Mouse (Mus musculus) testis, adult 2 months (tissue): Measurements from ENCODE around the gene Tfcp2.

Source experiments
- CTCF ChIP-seq: fragments of 200-500 bp; IDR thresholded peaks from 2 replicates; pipeline ENCODE4 v1.5.1; 2012; ENCODE audit warnings: low read depth, mild to moderate bottlenecking, inconsistent platforms, low read length, moderate library complexity; ENCODE audit not compliant: control insufficient read depth, insufficient read depth, insufficient replicate concordance
- POLR2A ChIP-seq: fragments of 200-500 bp; IDR thresholded peaks from 2 replicates; pipeline ENCODE4 v1.6.1; 2012; ENCODE audit warnings: low read depth, mild to moderate bottlenecking, inconsistent platforms, low read length, moderate library complexity; ENCODE audit not compliant: control insufficient read depth

DNA sequence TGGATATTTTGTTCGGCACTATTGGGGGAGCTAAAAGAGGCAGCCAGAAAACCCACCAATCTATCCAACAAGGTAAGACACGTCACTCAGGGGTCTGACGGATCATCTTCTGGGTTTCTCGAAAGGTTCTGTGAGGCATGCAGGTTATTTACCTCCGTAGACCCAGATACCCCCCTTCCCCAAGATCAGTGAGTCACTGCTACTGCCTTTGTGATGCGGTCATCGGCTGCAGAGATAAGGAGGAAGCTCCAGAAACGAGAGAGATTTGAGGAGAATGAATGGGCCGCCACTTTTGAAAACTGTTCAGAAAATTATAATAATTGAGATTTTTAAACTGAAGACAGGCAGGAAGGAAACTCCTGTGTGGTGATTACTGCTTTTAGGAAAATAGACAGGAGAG is 4.6 kb upstream of the Tfcp2 start:
- no peak for TF ChIP-seq POLR2A
- no peak for TF ChIP-seq CTCF
